Mouse (Mus musculus) MEL (cell line): ENCODE measurements around the gene Rabggta. TPM values are rescaled to one million over a fixed set of nuclear protein-coding genes. Genes with fewer than 3 reads are reported as not detected.

Experiments used
- DNase-seq: peaks from one replicate; pipeline ENCODE4 v3.0.0; 2011; ENCODE audit warnings: low read depth, low spot score
- H3K27ac ChIP-seq: 2 replicates; pipeline ENCODE4 v1.5.1; 2012; ENCODE audit warnings: low read depth, mild to moderate bottlenecking, control low read depth, low read length, moderate library complexity; ENCODE audit not compliant: control insufficient read depth
- H3K27me3 ChIP-seq, 2 experiments: fragments of 150-350 bp in 1 of 2; sonication (generic) in 1 of 2; 2 replicates each; pipeline ENCODE4 v1.6.1; 2012; ENCODE audit warnings: low read length in 2 of 2, mild to moderate bottlenecking in 2 of 2, improper control_type of control experiment in 1 of 2, moderate library complexity in 1 of 2; ENCODE audit not compliant: insufficient read depth in 2 of 2, control insufficient read depth in 1 of 2
- H3K36me3 ChIP-seq, 2 experiments: 2 replicates each; pipeline ENCODE4 v1.6.1; 2012 to 2014; ENCODE audit warnings: low read length in 2 of 2, improper control_type of control experiment in 1 of 2, inconsistent platforms in 1 of 2, mild to moderate bottlenecking in 1 of 2; ENCODE audit not compliant: insufficient read depth in 2 of 2, control insufficient read depth in 1 of 2
- H3K4me1 ChIP-seq, 2 experiments: fragments of 150-350 bp in 1 of 2; sonication (generic) in 1 of 2; 2 replicates each; pipeline ENCODE4 v1.6.1; 2012; ENCODE audit warnings: low read length in 2 of 2, improper control_type of control experiment in 1 of 2, mild to moderate bottlenecking in 1 of 2; ENCODE audit not compliant: insufficient read depth in 2 of 2, control insufficient read depth in 1 of 2
- H3K4me3 ChIP-seq, 2 experiments: fragments of 150-350 bp in 1 of 2; sonication (generic) in 1 of 2; 2 replicates each; pipeline ENCODE4 v1.5.1; 2012; ENCODE audit warnings: low read depth in 2 of 2, low read length in 2 of 2, mild to moderate bottlenecking in 2 of 2, moderate library complexity in 2 of 2, control low read depth in 1 of 2, improper control_type of control experiment in 1 of 2; ENCODE audit not compliant: control insufficient read depth in 1 of 2, insufficient read depth in 1 of 2
- H3K79me2 ChIP-seq: 2 replicates; pipeline ENCODE4 v1.6.1; 2012; ENCODE audit warnings: mild to moderate bottlenecking, low read length, moderate library complexity; ENCODE audit not compliant: control insufficient read depth, poor library complexity, insufficient read depth
- H3K9ac ChIP-seq: 2 replicates; pipeline ENCODE4 v1.6.1; 2012; ENCODE audit warnings: low read depth, mild to moderate bottlenecking, control low read depth, low read length, moderate library complexity; ENCODE audit not compliant: control insufficient read depth, poor library complexity, severe bottlenecking
- H3K9me3 ChIP-seq: fragments of 150-350 bp; sonication (generic); replicated peaks from 2 replicates; pipeline ENCODE4 v1.6.1; 2012; ENCODE audit warnings: mild to moderate bottlenecking, low read length, improper control_type of control experiment, moderate library complexity; ENCODE audit not compliant: insufficient read depth
- CTCF ChIP-seq, 3 experiments: IDR thresholded peaks in 2 of 3; conservative IDR thresholded peaks in 1 of 3; 2 replicates each; pipeline ENCODE4 v1.5.1; 2011 to 2012; ENCODE audit warnings: low read length in 3 of 3, low read depth in 2 of 3, mild to moderate bottlenecking in 2 of 3, improper control_type of control experiment in 1 of 3, inconsistent platforms in 1 of 3, mixed read lengths in 1 of 3, moderate library complexity in 1 of 3; ENCODE audit not compliant: control insufficient read depth in 1 of 3, insufficient read depth in 1 of 3, poor library complexity in 1 of 3, severe bottlenecking in 1 of 3
- E2F4 ChIP-seq: IDR thresholded peaks from 2 replicates; pipeline ENCODE4 v1.6.1; 2011; ENCODE audit warnings: low read depth, low read length, improper control_type of control experiment, borderline replicate concordance
- EP300 ChIP-seq, 2 experiments: IDR thresholded peaks; 2 replicates each; pipeline ENCODE4 v1.6.1; 2011; ENCODE audit warnings: improper control_type of control experiment in 2 of 2, low read length in 2 of 2, low read depth in 1 of 2, mild to moderate bottlenecking in 1 of 2
- ETS1 ChIP-seq: IDR thresholded peaks from 2 replicates; pipeline ENCODE4 v1.6.1; 2012; ENCODE audit warnings: low read depth, mild to moderate bottlenecking, inconsistent platforms, low read length, improper control_type of control experiment, moderate library complexity
- GATA1 ChIP-seq: IDR thresholded peaks from 2 replicates; pipeline ENCODE4 v1.6.1; 2011; ENCODE audit warnings: low read depth, low read length, improper control_type of control experiment
- MAFK ChIP-seq: IDR thresholded peaks from 2 replicates; pipeline ENCODE4 v1.6.1; 2011; ENCODE audit warnings: low read depth, mild to moderate bottlenecking, low read length, improper control_type of control experiment, borderline replicate concordance
- MAX ChIP-seq: IDR thresholded peaks from 2 replicates; pipeline ENCODE4 v1.6.1; 2011; ENCODE audit warnings: low read length, improper control_type of control experiment
- MAZ ChIP-seq: IDR thresholded peaks from 2 replicates; pipeline ENCODE4 v1.6.1; 2012; ENCODE audit warnings: low read depth, mild to moderate bottlenecking, inconsistent platforms, low read length, improper control_type of control experiment
- MYB ChIP-seq: IDR thresholded peaks from 2 replicates; pipeline ENCODE4 v1.6.1; 2011; ENCODE audit warnings: mild to moderate bottlenecking, low read depth, low read length, improper control_type of control experiment
- MYC ChIP-seq: IDR thresholded peaks from 2 replicates; pipeline ENCODE4 v1.6.1; 2011; ENCODE audit warnings: low read depth, mild to moderate bottlenecking, low read length, improper control_type of control experiment, moderate library complexity
- NRF1 ChIP-seq: IDR thresholded peaks from 2 replicates; pipeline ENCODE4 v1.6.1; 2014; ENCODE audit warnings: low read depth, mild to moderate bottlenecking, inconsistent platforms, low read length, improper control_type of control experiment, moderate library complexity; ENCODE audit not compliant: poor library complexity, insufficient read depth, severe bottlenecking
- POLR2A ChIP-seq, 2 experiments: IDR thresholded peaks; 2 replicates each; pipeline ENCODE4 v1.6.1; 2011 to 2012; ENCODE audit warnings: low read length in 2 of 2, mild to moderate bottlenecking in 2 of 2, control low read depth in 1 of 2, improper control_type of control experiment in 1 of 2, low read depth in 1 of 2, moderate library complexity in 1 of 2; ENCODE audit not compliant: control insufficient read depth in 1 of 2, insufficient read depth in 1 of 2, poor library complexity in 1 of 2
- POLR2AphosphoS2 ChIP-seq: IDR thresholded peaks from 2 replicates; pipeline ENCODE4 v1.6.1; 2011; ENCODE audit warnings: low read length, improper control_type of control experiment
- RCOR1 ChIP-seq: IDR thresholded peaks from 2 replicates; pipeline ENCODE4 v1.6.1; 2012; ENCODE audit warnings: low read depth, mild to moderate bottlenecking, inconsistent platforms, low read length, improper control_type of control experiment
- SMC3 ChIP-seq: IDR thresholded peaks from 2 replicates; pipeline ENCODE4 v1.6.1; 2011; ENCODE audit warnings: low read depth, low read length, improper control_type of control experiment
- TAL1 ChIP-seq: IDR thresholded peaks from 2 replicates; pipeline ENCODE4 v1.6.1; 2012; ENCODE audit warnings: mild to moderate bottlenecking, inconsistent platforms, low read length, moderate library complexity, mixed read lengths
- TBP ChIP-seq: IDR thresholded peaks from 2 replicates; pipeline ENCODE4 v1.8.0; 2011; ENCODE audit warnings: low read depth, low read length, improper control_type of control experiment
- TCF12 ChIP-seq: IDR thresholded peaks from 2 replicates; pipeline ENCODE4 v1.6.1; 2014; ENCODE audit warnings: low read depth, mild to moderate bottlenecking, inconsistent platforms, low read length, improper control_type of control experiment, moderate library complexity
- USF1 ChIP-seq: IDR thresholded peaks from 2 replicates; pipeline ENCODE4 v1.6.1; 2014; ENCODE audit warnings: low read depth, mild to moderate bottlenecking, inconsistent platforms, low read length, improper control_type of control experiment, moderate library complexity
- USF2 ChIP-seq, 2 experiments: IDR thresholded peaks; 2 replicates each; pipeline ENCODE4 v1.6.1; 2011 to 2012; ENCODE audit warnings: improper control_type of control experiment in 2 of 2, low read length in 2 of 2, borderline replicate concordance in 1 of 2, inconsistent platforms in 1 of 2, low read depth in 1 of 2, mild to moderate bottlenecking in 1 of 2; ENCODE audit not compliant: insufficient read depth in 1 of 2
- ZC3H11A ChIP-seq: IDR thresholded peaks from 2 replicates; pipeline ENCODE4 v1.6.1; 2012; ENCODE audit warnings: low read depth, mild to moderate bottlenecking, inconsistent platforms, low read length, improper control_type of control experiment
- ZMIZ1 ChIP-seq: IDR thresholded peaks from 2 replicates; pipeline ENCODE4 v1.6.1; 2012; ENCODE audit warnings: low read depth, mild to moderate bottlenecking, inconsistent platforms, low read length, improper control_type of control experiment, moderate library complexity
- polyA plus RNA-seq, 2 experiments: library from polyadenylated mRNA; stranded (reverse) in 1 of 2; unstranded in 1 of 2; fragments of >175 nt in 1 of 2; fragments of >200 nt in 1 of 2; gene quantifications; 2 replicates each; pipeline versions ENCODE4 v1.2.1 to v1.2.4; 2012; ENCODE audit warnings: low replicate concordance in 2 of 2, low read depth in 1 of 2; ENCODE audit not compliant: insufficient read length in 2 of 2, insufficient read depth in 1 of 2, missing spikeins in 1 of 2
- total RNA-seq: library from RNA; depleted of rRNA; stranded (reverse); fragments of 300-350 nt; gene quantifications from 2 replicates; pipeline ENCODE4 v1.2.3, GENCODE M21; 2012

Gene Rabggta
- total and polyA plus RNA-seq, 3 experiments, result 22.8 to 32.0 TPM; not detected in 1

- no peak for TF ChIP-seq USF1
- no peak for TF ChIP-seq CTCF (IDR thresholded peaks at IDR 0.05 in 2 of 3, conservative IDR thresholded peaks at IDR 0.05 in 1 of 3; ENCODE audit: control insufficient read depth in 1 of 3, insufficient read depth in 1 of 3, low read depth in 2 of 3, low read length in 3 of 3, poor library complexity in 1 of 3, severe bottlenecking in 1 of 3)
- no peak for TF ChIP-seq MAX
- peak; percentile 23 for TF ChIP-seq TAL1
- peak; percentile 52; a peak in 3 of 4 replicates for TF ChIP-seq EP300 (IDR thresholded peaks at IDR 0.05; ENCODE audit: low read depth in 1 of 2, low read length in 2 of 2)
- peak; percentile 47; the same call in 1 of the 2 replicates for TF ChIP-seq GATA1
- TF ChIP-seq MYC, result no peak
- no peak for TF ChIP-seq POLR2A (IDR thresholded peaks at IDR 0.05; ENCODE audit: control insufficient read depth in 1 of 2, insufficient read depth in 1 of 2, low read depth in 1 of 2, low read length in 2 of 2, poor library complexity in 1 of 2)
- TF ChIP-seq NRF1, result no peak
- no peak for TF ChIP-seq MAZ
- no peak for TF ChIP-seq POLR2AphosphoS2
- TF ChIP-seq RCOR1, result peak; percentile 39; the same call in 1 of the 2 replicates
- TF ChIP-seq SMC3, result no peak
- 0 out of 2 replicates have a peak, but pooled peaks have one; percentile 14 for TF ChIP-seq ETS1
- no peak for TF ChIP-seq TBP
- DNase-seq, result peak; percentile 49
- no peaks in the 10 kb centered on the region for H3K9me3 ChIP-seq
- no peak overlapping the region; a peak in 1 of 4 replicates for H3K4me3 ChIP-seq
- H3K4me1 ChIP-seq, result peaks cover 9 to 18% of the 10 kb centered on the region in 2 experiments
- peaks cover 0 to 12% of the 10 kb centered on the region in 2 experiments; a peak in 2 of 4 replicates for H3K36me3 ChIP-seq
- peak overlapping the region; percentile 41; the same call in 1 of the 2 replicates for H3K9ac ChIP-seq
- H3K27ac ChIP-seq, result peak overlapping the region; percentile 59
- H3K27me3 ChIP-seq, result no peaks in the 10 kb centered on the region
- no peaks in the 10 kb centered on the region for H3K79me2 ChIP-seq
Measured at GRCm38 (mm10) chr14:55706051-55706600, 15.9 kb downstream of the Rabggta start.

- no peak overlapping the region for H3K27ac ChIP-seq
- TF ChIP-seq ZMIZ1, result no peak
- no peak for TF ChIP-seq ZC3H11A
- no peak for TF ChIP-seq TAL1
- no peak for TF ChIP-seq MYC
- TF ChIP-seq TCF12, result no peak
- no peak for TF ChIP-seq MYB
- no peak for TF ChIP-seq E2F4
- no peak for TF ChIP-seq USF1
- no peak for TF ChIP-seq POLR2AphosphoS2
- TF ChIP-seq USF2 (IDR thresholded peaks at IDR 0.05; ENCODE audit: borderline replicate concordance in 1 of 2, insufficient read depth in 1 of 2, low read depth in 1 of 2, low read length in 2 of 2), result no peak
- TF ChIP-seq MAFK, result no peak
- no peaks in the 10 kb centered on the region for H3K27me3 ChIP-seq
- peaks cover 9 to 21% of the 10 kb centered on the region in 2 experiments for H3K4me1 ChIP-seq
- no peak overlapping the region for H3K9ac ChIP-seq
- no peak for DNase-seq
- no peak overlapping the region for H3K4me3 ChIP-seq
- no peaks in the 10 kb centered on the region for H3K9me3 ChIP-seq
- peaks cover 0 to 15% of the 10 kb centered on the region in 2 experiments; a peak in 2 of 4 replicates for H3K36me3 ChIP-seq
- no peaks in the 10 kb centered on the region for H3K79me2 ChIP-seq
Measured at GRCm38 (mm10) chr14:55702761-55703160, 19.3 kb downstream of the Rabggta start.
